Mouse (Mus musculus) CH12.LX (cell line): Measurements from ENCODE around the gene Arfgap3. TPM values are rescaled to one million over a fixed set of nuclear protein-coding genes. Genes with fewer than 3 reads are reported as not detected.
A peak's percentile ranks its signal among the peaks of the same experiment; 100 is the strongest.
"Not testable (repeated sequence)": the region's sequence is repeated elsewhere in the genome, so short reads cannot be mapped to it uniquely, and the experiment has no call there.

ENCODE experiments used
- DNase-seq: peaks from one replicate; pipeline ENCODE4 v3.0.0-alpha.2; 2013; ENCODE audit errors: extremely low read depth
- H3K27ac ChIP-seq: 2 replicates; pipeline ENCODE4 v1.5.1; 2012; ENCODE audit warnings: low read depth, mild to moderate bottlenecking, control low read depth, moderate library complexity; ENCODE audit not compliant: insufficient read depth
- H3K27me3 ChIP-seq: replicated peaks from 2 replicates; pipeline ENCODE3; 2012; ENCODE audit warnings: inconsistent platforms
- H3K36me3 ChIP-seq, 2 experiments: replicated peaks in 1 of 2; 2 replicates each; pipeline versions ENCODE3 to v1.6.1; 2012; ENCODE audit warnings: inconsistent platforms in 1 of 2, low read length in 1 of 2, mild to moderate bottlenecking in 1 of 2, mixed read lengths in 1 of 2, moderate library complexity in 1 of 2; ENCODE audit not compliant: control insufficient read depth in 1 of 2, insufficient read depth in 1 of 2
- H3K4me1 ChIP-seq, 2 experiments: 2 replicates each; pipeline ENCODE4 v1.6.1; 2012; ENCODE audit warnings: inconsistent platforms in 1 of 2, moderate library complexity in 1 of 2; ENCODE audit not compliant: insufficient read depth in 2 of 2, control insufficient read depth in 1 of 2
- H3K4me2 ChIP-seq: 2 replicates; pipeline ENCODE4 v1.6.1; 2012; ENCODE audit warnings: low read depth, mild to moderate bottlenecking, control low read depth; ENCODE audit not compliant: poor library complexity, insufficient read depth, severe bottlenecking
- H3K4me3 ChIP-seq, 3 experiments: fragments of 150-350 bp in 1 of 3; sonication (generic) in 1 of 3; replicated peaks in 1 of 3; 2 replicates each; pipeline versions ENCODE3 to v1.5.1; 2011 to 2012; ENCODE audit warnings: low read depth in 2 of 3, low read length in 2 of 3, mild to moderate bottlenecking in 2 of 3, moderate library complexity in 2 of 3, control low read depth in 1 of 3, improper control_type of control experiment in 1 of 3, inconsistent platforms in 1 of 3, mixed read lengths in 1 of 3; ENCODE audit not compliant: poor library complexity in 1 of 3
- H3K79me2 ChIP-seq: replicated peaks from 2 replicates; pipeline ENCODE4 v1.6.1; 2012; ENCODE audit warnings: mild to moderate bottlenecking, moderate library complexity; ENCODE audit not compliant: control insufficient read depth, poor library complexity, insufficient read depth, severe bottlenecking; ENCODE audit errors: extremely low read depth
- H3K9ac ChIP-seq: 2 replicates; pipeline ENCODE4 v1.6.1; 2012; ENCODE audit warnings: low read depth, mild to moderate bottlenecking, control low read depth, moderate library complexity; ENCODE audit not compliant: insufficient read depth
- H3K9me3 ChIP-seq: replicated peaks from 2 replicates; pipeline ENCODE3; 2012; ENCODE audit warnings: low read length, inconsistent platforms, mixed read lengths
- BHLHE40 ChIP-seq: IDR thresholded peaks from 2 replicates; pipeline ENCODE4 v1.6.1; 2011; ENCODE audit warnings: mild to moderate bottlenecking, low read depth, low read length, improper control_type of control experiment
- CHD1 ChIP-seq: IDR thresholded peaks from 2 replicates; pipeline ENCODE4 v1.6.1; 2012; ENCODE audit warnings: low read depth, low read length, improper control_type of control experiment, inconsistent platforms
- CHD2 ChIP-seq: IDR thresholded peaks from 2 replicates; pipeline ENCODE4 v1.6.1; 2011; ENCODE audit warnings: low read length, improper control_type of control experiment
- CTCF ChIP-seq, 2 experiments: IDR thresholded peaks in 1 of 2; conservative IDR thresholded peaks in 1 of 2; 2 replicates each; pipeline ENCODE4 v1.5.1; 2011 to 2012; ENCODE audit warnings: low read depth in 2 of 2, low read length in 2 of 2, improper control_type of control experiment in 1 of 2, inconsistent platforms in 1 of 2, mild to moderate bottlenecking in 1 of 2, moderate library complexity in 1 of 2
- ELF1 ChIP-seq: IDR thresholded peaks from 2 replicates; pipeline ENCODE4 v1.6.1; 2014; ENCODE audit warnings: low read depth, mild to moderate bottlenecking, inconsistent platforms, low read length, improper control_type of control experiment
- EP300 ChIP-seq: IDR thresholded peaks from 2 replicates; pipeline ENCODE4 v1.6.1; 2011; ENCODE audit warnings: low read length, improper control_type of control experiment
- ETS1 ChIP-seq: conservative IDR thresholded peaks from 2 replicates; pipeline ENCODE4 v1.6.1; 2012; ENCODE audit warnings: low read depth, mild to moderate bottlenecking, inconsistent platforms, low read length, improper control_type of control experiment, moderate library complexity
- GABPA ChIP-seq: IDR thresholded peaks from 2 replicates; pipeline ENCODE4 v1.6.1; 2012; ENCODE audit warnings: low read depth, low read length, improper control_type of control experiment, inconsistent platforms; ENCODE audit not compliant: insufficient replicate concordance
- HCFC1 ChIP-seq: IDR thresholded peaks from 2 replicates; pipeline ENCODE4 v1.6.1; 2012; ENCODE audit warnings: low read depth, mild to moderate bottlenecking, inconsistent platforms, low read length, improper control_type of control experiment
- IRF4 ChIP-seq: IDR thresholded peaks from 2 replicates; pipeline ENCODE4 v1.6.1; 2014; ENCODE audit warnings: low read depth, mild to moderate bottlenecking, inconsistent platforms, low read length, improper control_type of control experiment
- JUN ChIP-seq: IDR thresholded peaks from 2 replicates; pipeline ENCODE4 v1.6.1; 2011; ENCODE audit warnings: low read depth, mild to moderate bottlenecking, low read length, improper control_type of control experiment, moderate library complexity; ENCODE audit not compliant: insufficient read depth
- JUND ChIP-seq: conservative IDR thresholded peaks from 2 replicates; pipeline ENCODE4 v1.6.1; 2011; ENCODE audit warnings: low read depth, low read length, improper control_type of control experiment
- KAT2A ChIP-seq: IDR thresholded peaks from 2 replicates; pipeline ENCODE4 v1.6.1; 2012; ENCODE audit warnings: low read length, improper control_type of control experiment, inconsistent platforms; ENCODE audit not compliant: insufficient replicate concordance
- MAFK ChIP-seq: IDR thresholded peaks from 2 replicates; pipeline ENCODE4 v1.6.1; 2011; ENCODE audit warnings: low read length, improper control_type of control experiment; ENCODE audit not compliant: insufficient replicate concordance
- MAX ChIP-seq: IDR thresholded peaks from 2 replicates; pipeline ENCODE4 v1.6.1; 2011; ENCODE audit warnings: low read length, improper control_type of control experiment
- MAZ ChIP-seq: IDR thresholded peaks from 2 replicates; pipeline ENCODE4 v1.6.1; 2012; ENCODE audit warnings: low read depth, mild to moderate bottlenecking, inconsistent platforms, low read length, improper control_type of control experiment, moderate library complexity
- MEF2A ChIP-seq: IDR thresholded peaks from 2 replicates; pipeline ENCODE4 v1.6.1; 2014; ENCODE audit warnings: low read depth, mild to moderate bottlenecking, inconsistent platforms, low read length, improper control_type of control experiment, borderline replicate concordance
- MXI1 ChIP-seq: IDR thresholded peaks from 2 replicates; pipeline ENCODE4 v1.6.1; 2011; ENCODE audit warnings: mild to moderate bottlenecking, low read depth, low read length, improper control_type of control experiment
- MYC ChIP-seq: IDR thresholded peaks from 2 replicates; pipeline ENCODE4 v1.6.1; 2011; ENCODE audit warnings: low read depth, mild to moderate bottlenecking, improper control_type of control experiment, low read length
- NELFE ChIP-seq: IDR thresholded peaks from 2 replicates; pipeline ENCODE4 v1.6.1; 2011; ENCODE audit warnings: low read depth, low read length, improper control_type of control experiment
- NRF1 ChIP-seq: IDR thresholded peaks from 2 replicates; pipeline ENCODE4 v1.6.1; 2014; ENCODE audit warnings: low read depth, mild to moderate bottlenecking, inconsistent platforms, low read length, improper control_type of control experiment, moderate library complexity
- PAX5 ChIP-seq: IDR thresholded peaks from 2 replicates; pipeline ENCODE4 v1.6.1; 2012; ENCODE audit warnings: low read length, inconsistent platforms, mixed read lengths
- POLR2A ChIP-seq: IDR thresholded peaks from 2 replicates; pipeline ENCODE4 v1.6.1; 2011; ENCODE audit warnings: low read depth, mild to moderate bottlenecking, improper control_type of control experiment, low read length
- POLR2AphosphoS2 ChIP-seq: IDR thresholded peaks from 2 replicates; pipeline ENCODE4 v1.6.1; 2011; ENCODE audit warnings: low read depth, low read length, improper control_type of control experiment
- RAD21 ChIP-seq: IDR thresholded peaks from 2 replicates; pipeline ENCODE4 v1.6.1; 2011; ENCODE audit warnings: low read depth, mild to moderate bottlenecking, low read length, improper control_type of control experiment, moderate library complexity
- RCOR1 ChIP-seq: conservative IDR thresholded peaks from 2 replicates; pipeline ENCODE4 v1.6.1; 2012; ENCODE audit warnings: low read depth, mild to moderate bottlenecking, inconsistent platforms, low read length, improper control_type of control experiment
- SIN3A ChIP-seq: IDR thresholded peaks from 2 replicates; pipeline ENCODE4 v1.6.1; 2012; ENCODE audit warnings: low read length, improper control_type of control experiment, inconsistent platforms
- SMC3 ChIP-seq: IDR thresholded peaks from 2 replicates; pipeline ENCODE4 v1.6.1; 2011; ENCODE audit warnings: low read depth, low read length, improper control_type of control experiment
- TBP ChIP-seq: conservative IDR thresholded peaks from 2 replicates; pipeline ENCODE4 v1.6.1; 2011; ENCODE audit warnings: low read depth, low read length, improper control_type of control experiment
- TCF12 ChIP-seq: IDR thresholded peaks from 2 replicates; pipeline ENCODE4 v1.6.1; 2014; ENCODE audit warnings: low read depth, mild to moderate bottlenecking, inconsistent platforms, low read length, improper control_type of control experiment
- UBTF ChIP-seq: IDR thresholded peaks from 2 replicates; pipeline ENCODE4 v1.6.1; 2012; ENCODE audit warnings: low read depth, mild to moderate bottlenecking, inconsistent platforms, low read length, improper control_type of control experiment, moderate library complexity
- USF1 ChIP-seq: IDR thresholded peaks from 2 replicates; pipeline ENCODE4 v1.6.1; 2014; ENCODE audit warnings: low read depth, mild to moderate bottlenecking, inconsistent platforms, low read length, improper control_type of control experiment
- USF2 ChIP-seq: conservative IDR thresholded peaks from 2 replicates; pipeline ENCODE4 v1.6.1; 2011; ENCODE audit warnings: low read depth, low read length, improper control_type of control experiment
- ZC3H11A ChIP-seq: IDR thresholded peaks from 2 replicates; pipeline ENCODE4 v1.6.1; 2012; ENCODE audit warnings: low read depth, mild to moderate bottlenecking, inconsistent platforms, low read length, improper control_type of control experiment
- ZKSCAN1 ChIP-seq: IDR thresholded peaks from 2 replicates; pipeline ENCODE4 v1.6.1; 2012; ENCODE audit warnings: low read depth, inconsistent platforms, low read length, improper control_type of control experiment, borderline replicate concordance
- ZMIZ1 ChIP-seq: IDR thresholded peaks from 2 replicates; pipeline ENCODE4 v1.6.1; 2012; ENCODE audit warnings: low read depth, mild to moderate bottlenecking, inconsistent platforms, low read length, improper control_type of control experiment
- ZNF384 ChIP-seq: IDR thresholded peaks from 2 replicates; pipeline ENCODE4 v1.6.1; 2012; ENCODE audit warnings: low read depth, low read length, improper control_type of control experiment, inconsistent platforms
- dilution Hi-C: fragments of 300-500 bp; cut with MboI; formaldehyde crosslinking; loops from 2 replicates; pipeline ENCODE4 v1.14.3; 2020; ENCODE audit warnings: low sequenced_read_pairs; ENCODE audit not compliant: extremely low pct_unique_long_range_greater_than_20kb, extremely low pct_ligation_motif_present
- in situ Hi-C: fragments of 300-500 bp; cut with MboI; formaldehyde crosslinking; loops from 3 replicates; pipeline ENCODE4 v1.14.3; 2019; ENCODE audit warnings: low sequenced_read_pairs, low pct_ligation_motif_present, low pct_unique_long_range_greater_than_20kb, mixed read lengths
- polyA plus RNA-seq: library from polyadenylated mRNA; unstranded; fragments of >175 nt; gene quantifications from 2 replicates; pipeline ENCODE4 v1.2.1, GENCODE M21; 2012; ENCODE audit warnings: low read depth; ENCODE audit not compliant: insufficient read length
- total RNA-seq, 2 experiments: library from RNA; depleted of rRNA; stranded (reverse); fragments of 300-350 nt in 1 of 2; fragments of >200 nt in 1 of 2; gene quantifications; 2 replicates each; pipeline ENCODE4 v1.2.3; 2012 to 2014

The Arfgap3 gene
- total and polyA plus RNA-seq, 3 experiments, result 11.0 to 21.7 (median 20.3) TPM

- peak; percentile 41 for DNase-seq
- H3K27me3 ChIP-seq, result no peaks in the 10 kb centered on the region
- H3K4me3 ChIP-seq, result no peak overlapping the region
- peaks cover 55 to 77% of the 10 kb centered on the region in 2 experiments for H3K36me3 ChIP-seq
- dilution Hi-C loops (no loop called here), in situ Hi-C loops (loop anchor here (5.0 kb wide), 1 partner anchor 98 kb away; no protein-coding TSS in a partner anchor)
- no peaks in the 10 kb centered on the region for H3K9me3 ChIP-seq
- TF ChIP-seq SIN3A (no peak), GABPA (no peak), ZMIZ1 (no peak), PAX5 (no peak), ZC3H11A (no peak), TCF12 (peak; percentile 40; the same call in 1 of the 2 replicates), POLR2AphosphoS2 (no peak), CTCF (conservative IDR thresholded peaks at IDR 0.05 in 1 of 2, IDR thresholded peaks at IDR 0.05 in 1 of 2; ENCODE audit: low read depth in 2 of 2, low read length in 2 of 2) (no peak), POLR2A (no peak), ELF1 (no peak), ZKSCAN1 (no peak), MAZ (no peak), CHD1 (no peak), MAFK (no peak), MEF2A (no peak), BHLHE40 (peak; percentile 30; the same call in 1 of the 2 replicates), ETS1 (peak; percentile 57), SMC3 (no peak), USF1 (no peak), RAD21 (no peak), KAT2A (no peak), MYC (0 out of 2 replicates have a peak, but pooled peaks have one; percentile 39), RCOR1 (no peak), HCFC1 (no peak), MAX (0 out of 2 replicates have a peak, but pooled peaks have one; percentile 33), JUND (no peak), CHD2 (no peak), JUN (no peak; the same call in 1 of the 2 replicates), TBP (no peak), UBTF (no peak), ZNF384 (no peak), EP300 (peak; percentile 50), USF2 (no peak), NRF1 (no peak), MXI1 (no peak), IRF4 (no peak), NELFE (no peak)
- H3K4me1 ChIP-seq, result peaks cover 5 to 25% of the 10 kb centered on the region in 2 experiments; a peak in 3 of 4 replicates
- H3K9ac ChIP-seq, result no peak overlapping the region
- no peak overlapping the region for H3K4me2 ChIP-seq
- H3K79me2 ChIP-seq, result no peaks in the 10 kb centered on the region
- no peak overlapping the region for H3K27ac ChIP-seq
These were observed 40.2 kb downstream of the Arfgap3 start for GRCm38 (mm10) chr15:83309878-83310277.

GRCm38 (mm10) chr15:83308708-83309107 is 41.3 kb downstream of the Arfgap3 start:
- H3K9me3 ChIP-seq, H3K9ac ChIP-seq, H3K4me2 ChIP-seq, H3K4me3 ChIP-seq, H3K79me2 ChIP-seq, H3K27me3 ChIP-seq, in situ Hi-C loops, dilution Hi-C loops, DNase-seq, H3K27ac ChIP-seq: not testable (repeated sequence)
- H3K4me1 ChIP-seq, result peaks cover 5 to 25% of the 10 kb centered on the region in 2 experiments; a peak in 3 of 4 replicates
- peaks cover 52 to 78% of the 10 kb centered on the region in 2 experiments for H3K36me3 ChIP-seq
